Mouse (Mus musculus) small intestine, adult 2 months (tissue): ENCODE measurements around the gene Bckdha.

Experiments
- CTCF ChIP-seq: fragments of 200-500 bp; IDR thresholded peaks from 2 replicates; pipeline ENCODE4 v1.5.1; 2012; ENCODE audit warnings: low read depth, mild to moderate bottlenecking, control low read depth, inconsistent platforms, low read length, moderate library complexity, mixed read lengths; ENCODE audit not compliant: insufficient replicate concordance, insufficient read length; ENCODE audit errors: extremely low read depth
- POLR2A ChIP-seq: fragments of 200-500 bp; IDR thresholded peaks from 2 replicates; pipeline ENCODE4 v1.6.1; 2012; ENCODE audit warnings: low read depth, mild to moderate bottlenecking, control low read depth, inconsistent platforms, low read length, moderate library complexity

DNA sequence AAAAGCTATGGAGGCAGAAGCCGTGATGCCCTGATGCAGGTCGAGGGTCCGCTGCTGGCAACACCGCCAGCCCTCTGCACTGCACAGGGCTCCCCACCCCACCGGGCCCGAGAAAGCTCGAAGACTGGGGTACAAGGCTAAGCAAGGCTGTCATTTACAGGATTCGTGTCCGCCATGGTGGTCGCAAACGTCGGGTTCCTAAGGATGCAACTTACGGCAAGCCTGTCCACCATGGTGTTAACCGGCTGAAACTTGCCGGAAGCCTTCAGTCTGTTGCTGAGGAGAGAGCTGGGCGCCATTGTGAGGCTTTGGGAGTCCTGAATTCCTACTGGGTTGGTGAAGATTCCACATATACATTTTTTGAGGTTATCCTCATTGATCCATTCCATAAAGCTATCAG, 57.4 kb downstream of the Bckdha start:
- TF ChIP-seq CTCF, result no peak
- TF ChIP-seq POLR2A, result no peak
